Mouse (Mus musculus) heart, embryonic 11.5 days (tissue): Measurements from ENCODE around the gene Aptx. TPM values are rescaled to one million over a fixed set of nuclear protein-coding genes. Genes with fewer than 3 reads are reported as not detected.

Experiments used
- ATAC-seq: fragments of 200-750 bp; cut with Nextera tagmentation; replicated peaks from 2 replicates; pipeline ENCODE4 v1.8.0; 2017; ENCODE audit warnings: moderate library complexity; ENCODE audit not compliant: insufficient number of reproducible peaks, low FRiP score, low TSS enrichment
- H3K27ac ChIP-seq: fragments of 300-500 bp; sonication (generic); 2 replicates; pipeline ENCODE4 v1.5.1; 2014; ENCODE audit warnings: mild to moderate bottlenecking, low read depth, low read length
- H3K27me3 ChIP-seq: fragments of 300-500 bp; sonication (generic); 2 replicates; pipeline ENCODE4 v1.6.1; 2014; ENCODE audit warnings: mild to moderate bottlenecking, low read length, mixed read lengths; ENCODE audit not compliant: control insufficient read depth, insufficient read depth
- H3K36me3 ChIP-seq: fragments of 300-500 bp; sonication (generic); 2 replicates; pipeline ENCODE4 v1.6.1; 2014; ENCODE audit warnings: mild to moderate bottlenecking, low read length, moderate library complexity, mixed read lengths; ENCODE audit not compliant: control insufficient read depth, insufficient read depth
- H3K4me1 ChIP-seq: fragments of 300-500 bp; sonication (generic); 2 replicates; pipeline ENCODE4 v1.6.1; 2014; ENCODE audit warnings: low read length; ENCODE audit not compliant: control insufficient read depth, insufficient read depth
- H3K4me2 ChIP-seq: fragments of 300-500 bp; sonication (generic); 2 replicates; pipeline ENCODE4 v1.6.1; 2014; ENCODE audit warnings: mild to moderate bottlenecking, moderate library complexity
- H3K4me3 ChIP-seq: fragments of 300-500 bp; sonication (generic); 2 replicates; pipeline ENCODE4 v1.5.1; 2014; ENCODE audit warnings: low read depth, low read length
- H3K9ac ChIP-seq: fragments of 300-500 bp; sonication (generic); 2 replicates; pipeline ENCODE4 v1.6.1; 2014; ENCODE audit warnings: mild to moderate bottlenecking, low read depth, low read length, moderate library complexity
- H3K9me3 ChIP-seq: fragments of 300-500 bp; sonication (generic); replicated peaks from 2 replicates; pipeline ENCODE4 v1.6.1; 2016; ENCODE audit warnings: low read length; ENCODE audit not compliant: control insufficient read depth
- WGBS: fragments of 180-500 bp; shearing (Covaris S2); extraction: QIAGEN DNeasy Blood & Tissue Kit; methylation state at CpG from one replicate; pipeline ENCODE4 v1.1.7; 2014; ENCODE audit not compliant: insufficient replicate concordance; 5-methylcytosine and 5-hydroxymethylcytosine counted together
- polyA plus RNA-seq: library from polyadenylated mRNA; unstranded; fragments of >200 nt; fragmentation: Nextera tagmentation; extraction: Ambion mirVana; gene quantifications from 2 replicates; pipeline ENCODE4 v1.2.1, GENCODE M21; 2014

The Aptx gene
- polyA plus RNA-seq: 26.4 and 28.0 TPM in 2 replicates

DNA sequence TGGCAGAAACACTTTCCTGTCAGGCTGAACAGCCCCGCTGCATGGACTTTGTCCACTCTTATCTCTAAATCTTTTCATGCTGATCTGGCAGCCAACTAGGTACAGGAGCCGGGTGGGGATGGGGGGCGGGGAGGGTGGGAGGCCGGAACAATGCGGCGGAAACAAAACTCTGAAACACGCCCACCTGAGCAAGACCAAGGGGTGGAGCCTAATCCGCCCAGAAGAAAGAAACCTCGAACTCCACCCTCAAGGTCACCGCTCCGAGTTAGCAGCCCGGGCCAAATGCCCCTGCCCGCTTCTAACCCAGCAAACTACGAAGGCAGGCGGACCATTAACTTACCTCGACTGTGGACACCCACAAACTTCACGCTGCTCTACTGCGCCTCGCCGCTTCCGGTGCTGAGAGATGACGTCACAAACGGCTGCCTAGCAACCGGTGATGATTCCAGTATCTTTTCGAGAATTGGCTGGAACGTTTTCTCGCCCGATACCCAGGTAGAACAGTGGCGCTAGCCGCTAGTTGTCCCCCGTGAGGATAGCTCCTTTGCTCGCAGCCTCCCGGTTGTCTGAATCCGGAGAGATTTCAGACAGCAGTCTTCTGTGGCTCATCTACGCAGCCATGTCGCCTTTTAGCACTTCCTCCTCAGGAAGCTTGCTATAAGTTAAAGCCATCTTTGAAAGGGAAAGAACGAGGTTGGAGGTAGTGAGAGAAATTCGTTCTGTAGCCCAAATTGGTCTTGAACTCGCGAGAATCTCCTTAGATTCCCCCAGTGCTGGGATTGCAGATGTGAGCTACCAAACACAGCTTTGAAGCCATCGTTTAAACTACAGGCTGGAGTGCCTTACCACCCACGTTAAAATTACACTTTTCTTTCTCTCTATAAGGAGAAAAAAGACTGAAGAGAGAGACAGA lies at the start of gene Aptx:
Gene Aptx (minus strand): TSS at position 398 of the 913 bp plus-strand sequence.
- Histone ChIP-seq H3K9ac (peak within 1 kb of the TSS; percentile 68), H3K4me2 (peak within 1 kb of the TSS; percentile 63), H3K36me3 (no peaks in the 10 kb centered on the region), H3K9me3 (no peaks in the 10 kb centered on the region), H3K4me1 (peaks cover 12% of the 10 kb centered on the region), H3K4me3 (peak within 1 kb of the TSS; percentile 57), H3K27ac (peak within 1 kb of the TSS; percentile 90), H3K27me3 (no peaks in the 10 kb centered on the region)
- ATAC-seq: peak; percentile 90
- under 1% methylated on average over 42 of the region's 42 CpGs for WGBS

GRCm38 (mm10) chr4:40735351-40735750 lies 32.4 kb upstream of the Aptx start:
- Histone ChIP-seq H3K4me2 (no peak overlapping the region), H3K9ac (no peak overlapping the region), H3K9me3 (no peaks in the 10 kb centered on the region), H3K27ac (no peak overlapping the region), H3K36me3 (peaks cover 36% of the 10 kb centered on the region), H3K27me3 (no peaks in the 10 kb centered on the region), H3K4me1 (no peaks in the 10 kb centered on the region), H3K4me3 (no peak overlapping the region)
- WGBS: 68% methylated on average over 1 of the region's 1 CpGs
- ATAC-seq: 0 out of 2 replicates have a peak, but pooled peaks have one; percentile 18

DNA sequence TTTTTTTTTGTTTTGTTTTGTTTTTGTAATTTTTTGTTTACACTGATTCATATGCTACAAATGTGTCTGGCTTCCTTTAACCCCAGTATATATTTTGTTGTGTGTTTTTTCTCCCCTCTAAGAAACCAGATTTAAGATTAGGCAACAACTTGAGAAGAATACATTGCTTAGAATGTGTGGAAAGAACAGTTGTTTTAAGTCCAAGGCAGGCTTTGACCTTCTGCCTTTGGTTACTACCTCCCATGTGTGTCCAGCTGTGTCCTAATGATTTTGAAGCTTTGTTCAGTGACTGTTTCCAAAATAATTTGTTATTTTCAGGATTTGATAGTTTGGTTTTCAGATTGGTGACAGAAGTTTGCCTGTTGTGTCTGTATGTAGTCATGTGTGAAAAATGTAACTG lies 28.3 kb upstream of the Aptx start:
- no peaks in the 10 kb centered on the region for H3K4me1 ChIP-seq
- H3K4me3 ChIP-seq: no peak overlapping the region
- H3K4me2 ChIP-seq: no peak overlapping the region
- H3K27ac ChIP-seq: no peak overlapping the region
- no peak for ATAC-seq
- peaks cover 40% of the 10 kb centered on the region for H3K36me3 ChIP-seq
- no peaks in the 10 kb centered on the region for H3K27me3 ChIP-seq
- H3K9ac ChIP-seq: no peak overlapping the region
- H3K9me3 ChIP-seq: no peaks in the 10 kb centered on the region

DNA sequence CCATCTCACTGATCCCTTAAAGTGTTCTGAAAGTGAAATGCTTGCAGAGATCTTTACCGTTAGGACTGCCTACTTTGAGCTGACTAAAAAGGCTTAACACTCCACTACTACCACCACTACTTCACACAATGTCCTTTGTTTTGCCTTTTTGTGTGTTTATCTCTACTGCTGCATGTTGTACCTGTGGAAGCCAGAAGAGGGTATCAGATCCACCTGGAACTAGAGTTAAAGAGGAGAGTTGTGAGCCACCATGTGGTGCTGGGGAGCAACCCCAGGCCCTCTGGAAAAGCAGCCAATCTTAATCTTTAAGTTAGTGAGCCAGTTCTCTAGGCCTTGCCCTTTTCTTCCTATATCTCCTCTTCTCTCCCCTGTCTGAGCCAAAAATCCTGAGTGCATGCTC lies 24.3 kb upstream of the Aptx start:
- Histone ChIP-seq H3K27ac (no peak overlapping the region), H3K9ac (no peak overlapping the region), H3K36me3 (peaks cover 36% of the 10 kb centered on the region), H3K4me2 (no peak overlapping the region), H3K27me3 (no peaks in the 10 kb centered on the region), H3K4me1 (peaks cover 10% of the 10 kb centered on the region), H3K9me3 (no peaks in the 10 kb centered on the region), H3K4me3 (no peak overlapping the region)
- ATAC-seq: no peak
- 78% methylated on average over 1 of the region's 1 CpGs for WGBS

GRCm38 (mm10) chr4:40725554-40725953 lies 22.6 kb upstream of the Aptx start:
- peaks cover 25% of the 10 kb centered on the region for H3K36me3 ChIP-seq

DNA sequence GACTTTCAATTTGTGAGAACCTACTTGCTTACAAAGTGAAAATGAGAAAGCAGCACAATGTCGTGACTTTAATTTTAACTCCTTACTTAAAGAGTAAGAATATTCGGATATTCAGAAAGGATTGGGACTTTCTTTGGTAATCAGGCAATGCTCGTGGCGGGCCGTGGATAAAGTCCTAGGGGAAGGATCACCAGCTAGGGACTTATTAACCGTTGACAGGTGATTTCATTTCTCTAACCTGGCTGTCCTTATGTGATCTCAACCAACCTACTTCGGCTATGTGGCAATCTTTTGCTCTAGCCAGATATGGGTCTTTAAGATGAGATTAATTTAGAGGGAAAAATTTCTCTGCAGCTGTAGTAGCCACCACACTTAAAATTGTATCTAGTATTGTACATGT lies 22.1 kb upstream of the Aptx start:
- ATAC-seq: no peak
- H3K9ac ChIP-seq: no peak overlapping the region
- H3K4me1 ChIP-seq: peaks cover 15% of the 10 kb centered on the region
- no peaks in the 10 kb centered on the region for H3K27me3 ChIP-seq
- no peaks in the 10 kb centered on the region for H3K9me3 ChIP-seq
- H3K36me3 ChIP-seq: peaks cover 22% of the 10 kb centered on the region
- 0 out of 2 replicates have a peak overlapping the region, but pooled peaks have one; percentile 8 for H3K4me3 ChIP-seq
- 89% methylated on average over 7 of the region's 7 CpGs for WGBS
- no peak overlapping the region for H3K27ac ChIP-seq
- peak overlapping the region; percentile 83 for H3K4me2 ChIP-seq

More at GRCm38 (mm10) chr4:40725554-40725953, 22.6 kb upstream of the Aptx start:
- Histone ChIP-seq H3K27me3 (no peaks in the 10 kb centered on the region), H3K4me2 (no peak overlapping the region; the same call in 1 of the 2 replicates), H3K4me1 (peaks cover 15% of the 10 kb centered on the region), H3K9me3 (no peaks in the 10 kb centered on the region), H3K4me3 (no peak overlapping the region), H3K27ac (no peak overlapping the region), H3K9ac (no peak overlapping the region)
- ATAC-seq: no peak

- Histone ChIP-seq H3K9me3 (no peaks in the 10 kb centered on the region), H3K27ac (peak overlapping the region; percentile 99), H3K9ac (peak overlapping the region; percentile 97), H3K4me1 (peaks cover 15% of the 10 kb centered on the region), H3K27me3 (no peaks in the 10 kb centered on the region), H3K4me3 (peak overlapping the region; percentile 87), H3K36me3 (peaks cover 11% of the 10 kb centered on the region), H3K4me2 (peak overlapping the region; percentile 83)
- under 1% methylated on average over 51 of the region's 62 CpGs for WGBS
- peak; percentile 78 for ATAC-seq
Observed at GRCm38 (mm10) chr4:40722687-40723460, 19.9 kb upstream of the Aptx start.

- H3K9me3 ChIP-seq: no peaks in the 10 kb centered on the region
- peak within 1 kb of the TSS; percentile 87 for H3K4me3 ChIP-seq
- peak within 1 kb of the TSS; percentile 83 for H3K4me2 ChIP-seq
- ATAC-seq: peak; percentile 93
- H3K4me1 ChIP-seq: peaks cover 15% of the 10 kb centered on the region
- under 1% methylated on average over 48 of the region's 54 CpGs for WGBS
- peaks cover 7% of the 10 kb centered on the region for H3K36me3 ChIP-seq
- no peaks in the 10 kb centered on the region for H3K27me3 ChIP-seq
- H3K27ac ChIP-seq: peak within 1 kb of the TSS; percentile 99
- peak within 1 kb of the TSS; percentile 97 for H3K9ac ChIP-seq
Observed at GRCm38 (mm10) chr4:40722011-40722666, 19.1 kb upstream of the Aptx start, which contains the start of gene Dnaja1. Gene Dnaja1, plus strand, starts transcription at chr4:40722150.
